In genomic region chr7:100637657-100638056, GRCm38 (mm10) we compare ENCODE assay signal across 9 mouse cellular contexts. TPM values are rescaled to one million over a fixed set of nuclear protein-coding genes. Genes with fewer than 3 reads are reported as not detected.
A peak's percentile ranks its signal among the peaks of the same experiment; 100 is the strongest.
DNase-seq lines count a peak whose midpoint lies in the region; ATAC-seq and TF ChIP-seq lines count a peak whose summit lies in the region.
"Had no signal": no experiment of that assay in that cellular context is flagged by ENCODE, and none has a peak within 500 bp of the region (broad histone marks: within the 10 kb centered on the region; RNA-seq: fewer than 3 reads in every experiment).

No protein-coding gene starts in this region.

- peaks cover 6% of the 10 kb centered on the region for H3K36me3 ChIP-seq in kidney, adult 2 months (ENCODE audit: control insufficient read depth, insufficient read depth, low read length)

- 0% methylated on average over 1 of the region's 1 CpGs for WGBS in kidney, adult 2 months

- no peaks in the 10 kb centered on the region for H3K27me3 ChIP-seq in kidney, adult 2 months (replicated peaks; ENCODE audit: control insufficient read depth, insufficient read depth, low read length)
- H3K27me3 ChIP-seq: limb, embryonic 15.5 days had no signal

- intact Hi-C loops in left cerebral cortex, postnatal 36 days (cut with DNase I) = loop anchor here (5.0 kb wide), 1 partner anchor 85 kb away; no protein-coding TSS in a partner anchor

- no peak overlapping the region for H3K27ac ChIP-seq in kidney, adult 2 months (ENCODE audit: insufficient read depth, low read depth, low read length)
- H3K27ac ChIP-seq: limb, embryonic 15.5 days had no signal

- peak; percentile 87 for ATAC-seq in megakaryocyte progenitor cell, adult 5-6 weeks (replicated peaks; ENCODE audit: poor library complexity)
- ATAC-seq in frontal cortex, adult (ENCODE audit: low TSS enrichment) = no peak

- TF ChIP-seq CTCF in kidney, adult 2 months (conservative IDR thresholded peaks at IDR 0.05; ENCODE audit: insufficient read depth, insufficient read length, low read depth, low read length) = peak; percentile 56

- no peak for TF ChIP-seq POLR2A in kidney, adult 2 months (IDR thresholded peaks at IDR 0.05; ENCODE audit: low read depth, low read length)

- no peaks in the 10 kb centered on the region for H3K4me1 ChIP-seq in kidney, adult 2 months (ENCODE audit: control insufficient read depth, insufficient read depth, low read length)
- H3K4me1 ChIP-seq: limb, embryonic 15.5 days had no signal

- peak; percentile 41 for DNase-seq in kidney, adult 2 months
- DNase-seq in kidney, adult 11 months = no peak
- peak; percentile 61 for DNase-seq in ES-CJ7 (ENCODE audit: low read depth, low spot score)
- DNase-seq in c-Kit-positive CD71-positive TER-119-positive erythroid progenitor cells, embryonic 14.5 days (ENCODE audit: low spot score) = peak; percentile 29
- no peak for DNase-seq in urinary bladder, postnatal 25 days (ENCODE audit: low spot score)
- no peak for DNase-seq in left cerebral cortex, postnatal 36 days (ENCODE audit: low spot score in 2 of 2)

- no peak overlapping the region for H3K4me3 ChIP-seq in kidney, adult 2 months (ENCODE audit: insufficient read depth, low read depth, low read length)
- H3K4me3 ChIP-seq: limb, embryonic 15.5 days had no signal

RNA-seq across cellular contexts. Expression of gene Plekhb1, which starts 24.6 kb away (rescaled TPM):
- 37.3 and 44.9 TPM in 2 replicates for polyA plus RNA-seq in kidney, adult 2 months (2012; rRNA removed)
- not detected in 2 replicates for total RNA-seq in megakaryocyte progenitor cell, adult 5-6 weeks (2015)
- total RNA-seq in megakaryocyte progenitor cell, adult 5-6 weeks (2017) = not detected in 2 replicates
- total RNA-seq in left cerebral cortex, postnatal 36 days (2021) = 100 to 1,000 TPM; 131 to 184 TPM

RNA-seq across cellular contexts. Expression of gene Mrpl48, which starts 29.6 kb away (rescaled TPM):
- 21.0 and 27.5 TPM in 2 replicates for polyA plus RNA-seq in kidney, adult 2 months (2012; rRNA removed)
- 60.1 and 76.3 TPM in 2 replicates for total RNA-seq in megakaryocyte progenitor cell, adult 5-6 weeks (2015)
- 91.0 and 99.4 TPM in 2 replicates for total RNA-seq in megakaryocyte progenitor cell, adult 5-6 weeks (2017)
- total RNA-seq in left cerebral cortex, postnatal 36 days (2021) = 10 to 100 TPM; 65.4 to 75.2 TPM

RNA-seq across cellular contexts. Expression of gene Rab6a, which starts 30.4 kb away (rescaled TPM):
- polyA plus RNA-seq in kidney, adult 2 months (2012; rRNA removed) = 21.1 and 21.4 TPM in 2 replicates
- 74.1 and 84.7 TPM in 2 replicates for total RNA-seq in megakaryocyte progenitor cell, adult 5-6 weeks (2015)
- 61.0 and 61.8 TPM in 2 replicates for total RNA-seq in megakaryocyte progenitor cell, adult 5-6 weeks (2017)
- 100 to 1,000 TPM; 395 to 423 TPM for total RNA-seq in left cerebral cortex, postnatal 36 days (2021)

Comparison
In these comparisons a context has a peak if more than half of its experiments do, and no peak if none do; other contexts are left out.
1. DNase-seq: peak in kidney, adult 2 months (single experiment), ES-CJ7 (single experiment) and c-Kit-positive CD71-positive TER-119-positive erythroid progenitor cells, embryonic 14.5 days (single experiment); none in kidney, adult 11 months (single experiment), urinary bladder, postnatal 25 days (single experiment) and left cerebral cortex, postnatal 36 days (0 of 2).
2. RNA of gene Plekhb1, which starts 24.6 kb away (total RNA-seq): 131 to 184 TPM in left cerebral cortex, postnatal 36 days; not detected in megakaryocyte progenitor cell, adult 5-6 weeks; every median in the first group is over 100 times any median in the second.
3. RNA of gene Rab6a, which starts 30.4 kb away (total RNA-seq): 395 to 423 TPM in left cerebral cortex, postnatal 36 days; 61.0 to 84.7 TPM in megakaryocyte progenitor cell, adult 5-6 weeks; every median in the first group is over 4 times any median in the second.